8 mouse cellular contexts compared by ENCODE assay signal in genomic region chr12:117560450-117560849, GRCm38 (mm10). TPM values are rescaled to one million over a fixed set of nuclear protein-coding genes. Genes with fewer than 3 reads are reported as not detected.
DNase-seq lines count a peak whose midpoint lies in the region; ATAC-seq lines count a peak whose summit lies in the region.

No protein-coding gene starts in this region.

- no peak overlapping the region for H3K9ac ChIP-seq in forebrain, embryonic 15.5 days (replicated peaks)

- no peaks in the 10 kb centered on the region for H3K9me3 ChIP-seq in forebrain, embryonic 15.5 days

- ATAC-seq in cerebellum, adult (ENCODE audit: insufficient number of reproducible peaks, low FRiP score, low TSS enrichment) = no peak
- no peak for ATAC-seq in forebrain, embryonic 15.5 days (replicated peaks)

- H3K79me2 ChIP-seq in macrophage (ENCODE audit: inconsistent target) = peaks cover 52% of the 10 kb centered on the region

- peak overlapping the region; percentile 75 for H3K27ac ChIP-seq in macrophage
- H3K27ac ChIP-seq in forebrain, embryonic 15.5 days (replicated peaks) = no peak overlapping the region

- H3K4me3 ChIP-seq in macrophage (ENCODE audit: inconsistent target) = no peak overlapping the region
- no peak overlapping the region for H3K4me3 ChIP-seq in forebrain, embryonic 15.5 days

- no peak overlapping the region for H3K4me2 ChIP-seq in forebrain, embryonic 15.5 days (replicated peaks)

- no peaks in the 10 kb centered on the region for H3K36me3 ChIP-seq in macrophage (ENCODE audit: inconsistent target)
- no peaks in the 10 kb centered on the region for H3K36me3 ChIP-seq in forebrain, embryonic 15.5 days

- DNase-seq in gastrocnemius, adult 18-20 months (ENCODE audit: low spot score) = peak; percentile 6
- DNase-seq in gastrocnemius, postnatal 25 days = no peak
- DNase-seq in c-Kit-positive CD71-negative TER-119-negative erythroid progenitor cells, embryonic 14.5 days (ENCODE audit: low read depth) = peak; percentile 32
- peak; percentile 7 to 43 for DNase-seq in kidney, postnatal 25 days
- no peak for DNase-seq in urinary bladder, adult 2 months (ENCODE audit: low spot score)

- no peaks in the 10 kb centered on the region for H3K27me3 ChIP-seq in forebrain, embryonic 15.5 days

- under 1% methylated on average over 11 of the region's 11 CpGs for WGBS in macrophage (ENCODE audit: missing documents)
- WGBS in forebrain, embryonic 15.5 days = 85% methylated on average over 11 of the region's 11 CpGs

- H3K4me1 ChIP-seq in forebrain, embryonic 15.5 days = no peaks in the 10 kb centered on the region

RNA-seq across cellular contexts. Expression of gene Rapgef5, which starts 44.2 kb away (rescaled TPM):
- 1 to 10 TPM; 3.7 to 4.6 TPM for total RNA-seq in gastrocnemius, adult 18-20 months (2021)
- total RNA-seq in gastrocnemius, postnatal 25 days (2021) = 1 to 10 TPM; 5.0 to 6.5 TPM
- total RNA-seq in macrophage (2018; cell fraction: chromatin; rRNA removed) = 100 to 1,000 TPM in 14 of 26 experiments, 10 to 100 TPM in 12; 49.3 to 536 (median 109) TPM
- 10 to 100 TPM in 14 of 26 experiments, 1 to 10 TPM in 12; 6.0 to 33.5 (median 11.5) TPM for total RNA-seq in macrophage (2018; cell fraction: cytosol; rRNA removed)
- 100 to 1,000 TPM in 4 of 26 experiments, 10 to 100 TPM in 22; 24.9 to 216 (median 55.4) TPM for total RNA-seq in macrophage (2018; cell fraction: nucleus; rRNA removed)
- 2.4 to 15.7 TPM (median 4.0 TPM) in 3 replicates for polyA plus RNA-seq in macrophage (2018)
- 30.5 and 31.0 TPM in 2 replicates for polyA plus RNA-seq in forebrain, embryonic 15.5 days (2015; fragmentation: Nextera tagmentation; extraction: Ambion mirVana)
- 10.9 and 11.4 TPM in 2 replicates for polyA plus RNA-seq in urinary bladder, adult 2 months (2012; rRNA removed)

Comparison
In these comparisons a context has a peak if more than half of its experiments do, and no peak if none do; other contexts are left out.
1. DNase-seq: peak in gastrocnemius, adult 18-20 months (single experiment), c-Kit-positive CD71-negative TER-119-negative erythroid progenitor cells, embryonic 14.5 days (single experiment) and kidney, postnatal 25 days (2 of 2); none in gastrocnemius, postnatal 25 days (single experiment) and urinary bladder, adult 2 months (single experiment).